Mouse (Mus musculus): ENCODE measurements around the gene Mylk4. TPM values are rescaled to one million over a fixed set of nuclear protein-coding genes. Genes with fewer than 3 reads are reported as not detected.

Mylk4 gene
- total and polyA plus RNA-seq, 2 experiments from 2014 or later = 0.05 to 0.21 TPM

DNA sequence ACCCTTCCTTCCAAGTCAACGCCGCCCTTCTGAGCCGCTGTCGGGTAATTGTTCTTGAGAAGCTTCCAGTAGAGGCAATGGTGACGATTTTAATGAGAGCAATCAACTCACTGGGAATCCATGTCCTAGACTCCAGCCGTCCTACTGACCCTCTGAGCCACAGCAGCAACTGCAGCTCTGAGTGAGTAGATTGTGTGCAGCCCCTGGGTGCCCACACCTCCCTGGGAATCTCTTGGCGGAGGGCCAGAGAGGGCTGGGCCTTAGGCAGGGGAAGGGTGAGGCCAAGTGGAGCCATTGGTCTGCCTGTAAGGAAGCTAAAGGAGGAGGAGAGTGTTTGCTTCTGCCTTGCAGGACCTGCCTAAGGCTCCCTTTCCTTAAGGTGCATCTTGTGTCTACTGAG is 23.1 kb upstream of the Mylk4 start:
- ATAC-seq (no peak), DNase-seq (no peak)
- WGBS = 83% methylated on average over 7 of the region's 7 CpGs
- Histone ChIP-seq H3K9me3 (ENCODE audit: low read length) (no peaks in the 10 kb centered on the region), H3K36me3 (ENCODE audit: insufficient read depth) (peaks cover 27% of the 10 kb centered on the region), H3K27me3 (ENCODE audit: insufficient read depth, low read length) (no peaks in the 10 kb centered on the region), H3K4me1 (ENCODE audit: insufficient read depth) (peaks cover 17% of the 10 kb centered on the region), H3K4me2 (ENCODE audit: low read depth) (no peak overlapping the region), H3K4me3 (ENCODE audit: low read depth, low read length) (no peak overlapping the region), H3K27ac (ENCODE audit: low read depth, low read length) (no peak overlapping the region), H3K9ac (no peak overlapping the region)
- TF ChIP-seq CTCF (IDR thresholded peaks at IDR 0.05; ENCODE audit: low read depth) = no peak

DNA sequence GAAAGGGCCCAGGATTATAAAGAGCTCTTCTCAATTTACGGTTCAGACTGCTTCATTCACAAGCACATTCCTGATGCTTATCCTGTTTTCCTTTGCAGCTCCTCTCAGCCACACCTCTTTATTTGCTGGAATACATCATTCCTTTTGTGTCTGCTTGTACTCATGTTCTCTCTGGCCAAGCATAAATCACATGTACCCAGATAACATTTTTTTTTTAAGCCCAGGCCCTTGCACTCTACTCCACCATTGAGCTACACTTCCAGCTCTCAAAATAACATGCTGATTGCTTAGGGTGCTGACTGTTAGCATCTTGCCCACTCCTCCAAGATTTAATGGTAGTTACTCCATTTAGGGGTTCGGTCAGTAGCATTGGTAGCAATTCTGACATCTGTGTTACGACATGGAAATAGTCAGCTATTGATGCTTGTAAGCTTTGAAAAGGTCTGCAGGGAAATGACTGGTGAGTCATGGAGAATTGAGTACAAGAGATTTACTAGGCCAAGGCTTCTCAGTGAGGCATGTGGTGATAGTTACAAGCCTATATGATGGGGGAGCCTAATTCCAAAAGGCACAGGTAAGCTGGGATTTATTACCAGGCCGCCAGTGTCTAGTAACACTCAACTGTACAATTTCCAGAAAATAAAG is 20.1 kb upstream of the Mylk4 start:
- H3K36me3 ChIP-seq (ENCODE audit: insufficient read depth) = peaks cover 23% of the 10 kb centered on the region
- no peak for TF ChIP-seq CTCF (IDR thresholded peaks at IDR 0.05; ENCODE audit: low read depth)
- no peaks in the 10 kb centered on the region for H3K9me3 ChIP-seq (ENCODE audit: low read length)
- no peak overlapping the region for H3K27ac ChIP-seq (ENCODE audit: low read depth, low read length)
- 65% methylated on average over 4 of the region's 4 CpGs for WGBS
- peak overlapping the region; percentile 81 for H3K4me2 ChIP-seq (ENCODE audit: low read depth)
- H3K27me3 ChIP-seq (ENCODE audit: insufficient read depth, low read length) = no peaks in the 10 kb centered on the region
- DNase-seq (no peak), ATAC-seq (no peak)
- H3K4me1 ChIP-seq (ENCODE audit: insufficient read depth) = peaks cover 21% of the 10 kb centered on the region
- peak overlapping the region; percentile 92 for H3K9ac ChIP-seq
- H3K4me3 ChIP-seq (ENCODE audit: low read depth, low read length) = peak overlapping the region; percentile 89

DNA sequence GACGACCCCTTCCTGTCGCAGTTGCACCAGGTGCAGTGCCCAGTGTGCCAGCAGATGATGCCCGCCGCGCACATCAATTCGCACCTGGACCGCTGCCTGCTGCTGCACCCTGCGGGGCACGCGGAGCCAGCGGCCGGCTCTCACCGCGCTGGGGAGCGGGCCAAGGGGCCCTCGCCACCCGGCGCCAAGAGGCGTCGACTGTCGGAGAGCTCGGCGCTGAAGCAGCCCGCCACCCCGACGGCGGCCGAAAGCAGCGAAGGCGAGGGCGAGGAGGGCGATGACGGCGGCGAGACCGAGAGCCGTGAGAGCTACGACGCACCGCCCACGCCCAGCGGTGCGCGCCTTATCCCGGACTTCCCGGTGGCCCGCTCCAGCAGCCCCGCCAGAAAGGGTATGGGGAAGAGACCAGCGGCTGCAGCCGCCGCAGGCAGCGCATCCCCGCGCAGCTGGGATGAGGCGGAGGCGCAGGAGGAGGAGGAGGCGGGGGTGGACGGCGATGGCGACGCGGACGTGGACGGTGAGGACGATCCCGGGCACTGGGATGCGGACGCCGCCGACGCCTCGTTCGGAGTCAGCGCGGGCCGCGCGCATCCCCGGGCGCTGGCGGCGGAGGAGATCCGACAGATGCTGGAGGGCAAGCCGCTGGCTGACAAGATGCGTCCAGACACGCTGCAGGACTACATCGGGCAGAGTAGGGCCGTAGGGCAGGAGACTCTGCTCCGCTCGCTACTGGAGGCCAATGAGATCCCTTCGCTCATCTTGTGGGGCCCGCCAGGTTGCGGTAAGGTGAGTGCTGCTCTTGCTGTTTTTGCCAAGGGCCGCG is 18.7 kb upstream of the Mylk4 start, which contains the start of gene D930007J09Rik:
Gene D930007J09Rik, minus strand, starts transcription at position 591 of the 823 bp plus-strand sequence.
- Histone ChIP-seq H3K36me3 (ENCODE audit: insufficient read depth) (peaks cover 10% of the 10 kb centered on the region), H3K4me1 (ENCODE audit: insufficient read depth) (peaks cover 21% of the 10 kb centered on the region), H3K9me3 (ENCODE audit: low read length) (no peaks in the 10 kb centered on the region), H3K27ac (ENCODE audit: low read depth, low read length) (peak within 1 kb of the TSS; percentile 89), H3K4me3 (ENCODE audit: low read depth, low read length) (peak within 1 kb of the TSS; percentile 89), H3K27me3 (ENCODE audit: insufficient read depth, low read length) (no peaks in the 10 kb centered on the region), H3K9ac (peak within 1 kb of the TSS; percentile 92), H3K4me2 (ENCODE audit: low read depth) (peak within 1 kb of the TSS; percentile 81)
- WGBS = under 1% methylated on average over 95 of the region's 95 CpGs
- peak; percentile 42 for ATAC-seq
- TF ChIP-seq CTCF (IDR thresholded peaks at IDR 0.05; ENCODE audit: low read depth) = no peak
- peak; percentile 47 for DNase-seq

DNA sequence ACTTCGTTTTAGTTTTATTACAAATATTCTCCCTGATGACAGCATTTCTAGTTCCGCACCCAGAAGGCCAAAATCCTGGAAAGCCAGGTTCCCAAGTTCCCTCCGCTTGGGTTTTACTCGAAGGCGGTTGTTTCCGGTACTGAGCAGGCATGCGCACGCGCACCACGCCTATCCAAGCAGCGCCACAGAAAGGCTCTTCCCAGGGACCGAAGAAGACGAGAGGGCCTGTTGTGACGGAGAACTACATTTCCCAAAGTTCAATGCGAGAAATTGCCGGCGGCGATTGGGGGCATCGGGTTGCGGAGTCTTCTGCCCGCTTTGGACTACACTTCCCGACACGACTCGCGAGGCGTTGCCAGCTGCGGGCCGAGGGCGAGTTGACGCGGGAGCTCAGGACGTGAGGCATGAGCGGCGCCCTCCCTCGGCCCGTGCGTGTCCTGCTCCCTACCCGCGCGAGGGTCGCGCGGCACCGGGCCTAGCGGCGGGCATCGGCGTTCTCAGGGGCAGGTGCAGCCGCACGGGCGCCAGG is 18.0 kb upstream of the Mylk4 start, which contains the start of gene Wrnip1:
Gene Wrnip1, plus strand, starts transcription at position 346 of the 529 bp plus-strand sequence.
- H3K27ac ChIP-seq (ENCODE audit: low read depth, low read length) = peak within 1 kb of the TSS; percentile 89
- H3K36me3 ChIP-seq (ENCODE audit: insufficient read depth) = peaks cover 5% of the 10 kb centered on the region
- TF ChIP-seq CTCF (IDR thresholded peaks at IDR 0.05; ENCODE audit: low read depth) = peak; percentile 69
- peak; percentile 99 for DNase-seq
- no peaks in the 10 kb centered on the region for H3K9me3 ChIP-seq (ENCODE audit: low read length)
- peak within 1 kb of the TSS; percentile 89 for H3K4me3 ChIP-seq (ENCODE audit: low read depth, low read length)
- peak within 1 kb of the TSS; percentile 81 for H3K4me2 ChIP-seq (ENCODE audit: low read depth)
- WGBS = under 1% methylated on average over 51 of the region's 51 CpGs
- H3K27me3 ChIP-seq (ENCODE audit: insufficient read depth, low read length) = no peaks in the 10 kb centered on the region
- peak within 1 kb of the TSS; percentile 92 for H3K9ac ChIP-seq
- H3K4me1 ChIP-seq (ENCODE audit: insufficient read depth) = peaks cover 21% of the 10 kb centered on the region
- peak; percentile 97 for ATAC-seq

DNA sequence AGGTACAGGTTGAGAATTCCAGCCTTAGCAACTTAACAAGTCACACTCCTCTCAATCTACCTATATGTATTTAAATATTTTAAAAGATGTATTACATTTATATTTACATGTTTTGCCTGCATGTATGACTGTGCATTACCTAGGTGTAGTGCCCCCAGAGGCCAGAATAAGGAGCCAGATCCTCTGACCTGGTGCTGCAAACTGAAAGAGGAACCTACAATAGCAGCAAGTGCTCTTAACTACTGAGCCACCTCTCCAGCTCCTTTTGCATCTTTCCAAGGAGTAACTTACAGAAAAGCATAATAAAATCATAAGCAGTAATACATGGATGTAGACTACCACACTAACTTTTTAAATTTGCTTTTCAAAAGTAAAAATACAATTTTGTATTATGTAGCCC is 17.1 kb upstream of the Mylk4 start:
- Histone ChIP-seq H3K4me3 (ENCODE audit: low read depth, low read length) (peak overlapping the region; percentile 89; the same call in 1 of the 2 replicates), H3K27ac (ENCODE audit: low read depth, low read length) (no peak overlapping the region)
- no peak for DNase-seq

GRCm38 (mm10) chr13:32799131-32799530 is 15.4 kb upstream of the Mylk4 start:
- peak; percentile 19; the same call in 1 of the 2 replicates for TF ChIP-seq CTCF (IDR thresholded peaks at IDR 0.05; ENCODE audit: low read depth)
- Histone ChIP-seq H3K9ac (no peak overlapping the region), H3K27ac (ENCODE audit: low read depth, low read length) (no peak overlapping the region), H3K27me3 (ENCODE audit: insufficient read depth, low read length) (no peaks in the 10 kb centered on the region), H3K4me2 (ENCODE audit: low read depth) (no peak overlapping the region), H3K4me3 (ENCODE audit: low read depth, low read length) (no peak overlapping the region), H3K4me1 (ENCODE audit: insufficient read depth) (peaks cover 14% of the 10 kb centered on the region), H3K36me3 (ENCODE audit: insufficient read depth) (no peaks in the 10 kb centered on the region), H3K9me3 (ENCODE audit: low read length) (no peaks in the 10 kb centered on the region)
- 75% methylated on average over 2 of the region's 2 CpGs for WGBS
- DNase-seq = no peak
- no peak for ATAC-seq

More for the DNA sequence above, 17.1 kb upstream of the Mylk4 start:
- Histone ChIP-seq H3K9me3 (ENCODE audit: low read length) (no peaks in the 10 kb centered on the region), H3K36me3 (ENCODE audit: insufficient read depth) (no peaks in the 10 kb centered on the region), H3K4me1 (ENCODE audit: insufficient read depth) (peaks cover 21% of the 10 kb centered on the region), H3K9ac (peak overlapping the region; percentile 92; the same call in 1 of the 2 replicates), H3K27me3 (ENCODE audit: insufficient read depth, low read length) (no peaks in the 10 kb centered on the region), H3K4me2 (ENCODE audit: low read depth) (peak overlapping the region; percentile 49; the same call in 1 of the 2 replicates)
- TF ChIP-seq CTCF (IDR thresholded peaks at IDR 0.05; ENCODE audit: low read depth) = no peak
- no peak for ATAC-seq
